Mouse (Mus musculus) retina, postnatal 1 day (tissue): ENCODE results near the gene Gm16368.
"Not testable (repeated sequence)": the region's sequence is repeated elsewhere in the genome, so short reads cannot be mapped to it uniquely, and the experiment has no call there.

Experiments used
- DNase-seq: peaks from one replicate; pipeline ENCODE4 v3.0.0-alpha.2; 2012

Gene Gm16368

GRCm38 (mm10) chr12:88083397-88083796, at the start of gene Gm16368:
TSS of gene Gm16368 (plus strand) at chr12:88083697.
- not testable (repeated sequence) for DNase-seq

- DNase-seq: not testable (repeated sequence)
These were observed 44.4 kb upstream of the Gm16368 start for GRCm38 (mm10) chr12:88039062-88039461.

GRCm38 (mm10) chr12:88039703-88040102, 43.8 kb upstream of the Gm16368 start:
- not testable (repeated sequence) for DNase-seq

- DNase-seq: not testable (repeated sequence)
These were observed 38.3 kb upstream of the Gm16368 start for GRCm38 (mm10) chr12:88045226-88045625.
